Mouse (Mus musculus): ENCODE measurements around the gene Skp2. TPM values are rescaled to one million over a fixed set of nuclear protein-coding genes. Genes with fewer than 3 reads are reported as not detected.
"Not testable (repeated sequence)": the region's sequence is repeated elsewhere in the genome, so short reads cannot be mapped to it uniquely, and the experiment has no call there.

Skp2 gene
- 42.7 and 45.2 TPM in 2 replicates for total RNA-seq (2012; rRNA removed)

- DNase-seq (ENCODE audit: low read depth, low spot score), result no peak
- H3K36me3 ChIP-seq (ENCODE audit: control insufficient read depth, insufficient read depth, low read length, poor library complexity, severe bottlenecking), result peaks cover 2% of the 10 kb centered on the region
- in situ Hi-C loops (cut with MboI; ENCODE audit: low sequenced_read_pairs in 2 of 2, unreplicated experiment in 2 of 2), result no loop called here
Measured at GRCm38 (mm10) chr15:9155325-9155724, at the start of gene Skp2. Gene Skp2 (minus strand): TSS chr15:9155425.

GRCm38 (mm10) chr15:9198421-9198820, 43.2 kb upstream of the Skp2 start:
- H3K9me3 ChIP-seq (ENCODE audit: control insufficient read depth, insufficient read depth, low read depth, low read length), result no peaks in the 10 kb centered on the region
- H3K27ac ChIP-seq (ENCODE audit: insufficient read depth, low read depth, low read length, poor library complexity, severe bottlenecking), result no peak overlapping the region
- TF ChIP-seq MAFK (IDR thresholded peaks at IDR 0.05; ENCODE audit: insufficient read depth, low read depth, low read length), result no peak
- no peak for TF ChIP-seq HCFC1 (IDR thresholded peaks at IDR 0.05; ENCODE audit: borderline replicate concordance, insufficient read depth, low read length)
- TF ChIP-seq ZNF384 (IDR thresholded peaks at IDR 0.05; ENCODE audit: low read depth, low read length), result no peak
- no peak for TF ChIP-seq CHD2 (IDR thresholded peaks at IDR 0.05; ENCODE audit: low read depth, low read length)
- no peak for TF ChIP-seq ZC3H11A (IDR thresholded peaks at IDR 0.05; ENCODE audit: borderline replicate concordance, low read depth, low read length)
- no peak overlapping the region for H3K4me3 ChIP-seq (ENCODE audit: insufficient read depth in 1 of 2, low read depth in 1 of 2, low read length in 2 of 2, poor library complexity in 1 of 2, severe bottlenecking in 1 of 2)
- H3K9ac ChIP-seq (ENCODE audit: insufficient read depth, low read depth, low read length, poor library complexity, severe bottlenecking), result no peak overlapping the region
- H3K4me1 ChIP-seq (ENCODE audit: control insufficient read depth in 2 of 2, insufficient read depth in 2 of 2, low read length in 2 of 2, poor library complexity in 1 of 2), result no peaks in the 10 kb centered on the region
- no peak for DNase-seq (ENCODE audit: low read depth, low spot score)
- in situ Hi-C loops (cut with MboI; ENCODE audit: low sequenced_read_pairs in 2 of 2, unreplicated experiment in 2 of 2), result no loop called here
- H3K36me3 ChIP-seq (ENCODE audit: control insufficient read depth, insufficient read depth, low read length, poor library complexity, severe bottlenecking), result no peaks in the 10 kb centered on the region; the same call in 1 of the 2 replicates

More at GRCm38 (mm10) chr15:9155325-9155724, at the start of gene Skp2:
- H3K4me3 ChIP-seq (ENCODE audit: insufficient read depth in 1 of 2, low read depth in 1 of 2, low read length in 2 of 2, poor library complexity in 1 of 2, severe bottlenecking in 1 of 2), result no peak within 1 kb of the TSS
- H3K9me3 ChIP-seq (ENCODE audit: control insufficient read depth, insufficient read depth, low read depth, low read length), result no peaks in the 10 kb centered on the region
- no peak within 1 kb of the TSS for H3K9ac ChIP-seq (ENCODE audit: insufficient read depth, low read depth, low read length, poor library complexity, severe bottlenecking)
- TF ChIP-seq HCFC1 (IDR thresholded peaks at IDR 0.05; ENCODE audit: borderline replicate concordance, insufficient read depth, low read length) (no peak), ZC3H11A (IDR thresholded peaks at IDR 0.05; ENCODE audit: borderline replicate concordance, low read depth, low read length) (no peak), ZNF384 (IDR thresholded peaks at IDR 0.05; ENCODE audit: low read depth, low read length) (no peak), CHD2 (IDR thresholded peaks at IDR 0.05; ENCODE audit: low read depth, low read length) (no peak), MAFK (IDR thresholded peaks at IDR 0.05; ENCODE audit: insufficient read depth, low read depth, low read length) (no peak)
- H3K27ac ChIP-seq (ENCODE audit: insufficient read depth, low read depth, low read length, poor library complexity, severe bottlenecking), result no peak within 1 kb of the TSS
- no peaks in the 10 kb centered on the region for H3K4me1 ChIP-seq (ENCODE audit: control insufficient read depth in 2 of 2, insufficient read depth in 2 of 2, low read length in 2 of 2, poor library complexity in 1 of 2)

GRCm38 (mm10) chr15:9192685-9193084, 37.5 kb upstream of the Skp2 start:
- H3K4me3 ChIP-seq (ENCODE audit: insufficient read depth in 1 of 2, low read depth in 1 of 2, low read length in 2 of 2, poor library complexity in 1 of 2, severe bottlenecking in 1 of 2); H3K27ac ChIP-seq (ENCODE audit: insufficient read depth, low read depth, low read length, poor library complexity, severe bottlenecking); H3K36me3 ChIP-seq (ENCODE audit: control insufficient read depth, insufficient read depth, low read length, poor library complexity, severe bottlenecking); H3K4me1 ChIP-seq (ENCODE audit: control insufficient read depth in 2 of 2, insufficient read depth in 2 of 2, low read length in 2 of 2, poor library complexity in 1 of 2); DNase-seq (ENCODE audit: low read depth, low spot score); H3K9me3 ChIP-seq (ENCODE audit: control insufficient read depth, insufficient read depth, low read depth, low read length); in situ Hi-C loops (cut with MboI; ENCODE audit: low sequenced_read_pairs in 2 of 2, unreplicated experiment in 2 of 2); H3K9ac ChIP-seq (ENCODE audit: insufficient read depth, low read depth, low read length, poor library complexity, severe bottlenecking): not testable (repeated sequence)
- TF ChIP-seq ZC3H11A (IDR thresholded peaks at IDR 0.05; ENCODE audit: borderline replicate concordance, low read depth, low read length), result peak; percentile 75; the same call in 1 of the 2 replicates

GRCm38 (mm10) chr15:9189796-9190195, 34.6 kb upstream of the Skp2 start:
- H3K4me1 ChIP-seq (ENCODE audit: control insufficient read depth in 2 of 2, insufficient read depth in 2 of 2, low read length in 2 of 2, poor library complexity in 1 of 2), result no peaks in the 10 kb centered on the region
- H3K27ac ChIP-seq (ENCODE audit: insufficient read depth, low read depth, low read length, poor library complexity, severe bottlenecking), result no peak overlapping the region
- H3K9me3 ChIP-seq (ENCODE audit: control insufficient read depth, insufficient read depth, low read depth, low read length), result no peaks in the 10 kb centered on the region
- H3K9ac ChIP-seq (ENCODE audit: insufficient read depth, low read depth, low read length, poor library complexity, severe bottlenecking), result no peak overlapping the region
- in situ Hi-C loops (cut with MboI; ENCODE audit: low sequenced_read_pairs in 2 of 2, unreplicated experiment in 2 of 2), result no loop called here
- DNase-seq (ENCODE audit: low read depth, low spot score), result no peak
- TF ChIP-seq HCFC1 (IDR thresholded peaks at IDR 0.05; ENCODE audit: borderline replicate concordance, insufficient read depth, low read length) (no peak), CHD2 (IDR thresholded peaks at IDR 0.05; ENCODE audit: low read depth, low read length) (no peak), ZNF384 (IDR thresholded peaks at IDR 0.05; ENCODE audit: low read depth, low read length) (no peak), MAFK (IDR thresholded peaks at IDR 0.05; ENCODE audit: insufficient read depth, low read depth, low read length) (no peak), ZC3H11A (IDR thresholded peaks at IDR 0.05; ENCODE audit: borderline replicate concordance, low read depth, low read length) (no peak)
- no peak overlapping the region for H3K4me3 ChIP-seq (ENCODE audit: insufficient read depth in 1 of 2, low read depth in 1 of 2, low read length in 2 of 2, poor library complexity in 1 of 2, severe bottlenecking in 1 of 2)
- H3K36me3 ChIP-seq (ENCODE audit: control insufficient read depth, insufficient read depth, low read length, poor library complexity, severe bottlenecking), result 0 out of 2 replicates have a peak, but pooled peaks cover 2% of the 10 kb centered on the region

- H3K9ac ChIP-seq (ENCODE audit: insufficient read depth, low read depth, low read length, poor library complexity, severe bottlenecking), result no peak overlapping the region
- in situ Hi-C loops (cut with MboI; ENCODE audit: low sequenced_read_pairs in 2 of 2, unreplicated experiment in 2 of 2), result no loop called here
- peaks cover 0 to 1% of the 10 kb centered on the region in 2 experiments; a peak in 1 of 4 replicates for H3K4me1 ChIP-seq (ENCODE audit: control insufficient read depth in 2 of 2, insufficient read depth in 2 of 2, low read length in 2 of 2, poor library complexity in 1 of 2)
- TF ChIP-seq ZC3H11A (IDR thresholded peaks at IDR 0.05; ENCODE audit: borderline replicate concordance, low read depth, low read length), result no peak
- TF ChIP-seq CHD2 (IDR thresholded peaks at IDR 0.05; ENCODE audit: low read depth, low read length), result no peak
- no peak for TF ChIP-seq ZNF384 (IDR thresholded peaks at IDR 0.05; ENCODE audit: low read depth, low read length)
- no peak for TF ChIP-seq HCFC1 (IDR thresholded peaks at IDR 0.05; ENCODE audit: borderline replicate concordance, insufficient read depth, low read length)
- TF ChIP-seq MAFK (IDR thresholded peaks at IDR 0.05; ENCODE audit: insufficient read depth, low read depth, low read length), result no peak
- no peak overlapping the region for H3K4me3 ChIP-seq (ENCODE audit: insufficient read depth in 1 of 2, low read depth in 1 of 2, low read length in 2 of 2, poor library complexity in 1 of 2, severe bottlenecking in 1 of 2)
- peaks cover 5% of the 10 kb centered on the region for H3K36me3 ChIP-seq (ENCODE audit: control insufficient read depth, insufficient read depth, low read length, poor library complexity, severe bottlenecking)
- H3K9me3 ChIP-seq (ENCODE audit: control insufficient read depth, insufficient read depth, low read depth, low read length), result no peaks in the 10 kb centered on the region
- DNase-seq (ENCODE audit: low read depth, low spot score), result no peak
- H3K27ac ChIP-seq (ENCODE audit: insufficient read depth, low read depth, low read length, poor library complexity, severe bottlenecking), result no peak overlapping the region
Measured at GRCm38 (mm10) chr15:9183995-9184394, 28.8 kb upstream of the Skp2 start.
